In genomic region chr10:20347285-20348214, GRCm38 (mm10) we compare ENCODE assay signal across 8 mouse cellular contexts. TPM values are rescaled to one million over a fixed set of nuclear protein-coding genes. Genes with fewer than 3 reads are reported as not detected.
DNase-seq lines count a peak whose midpoint lies in the region; ATAC-seq lines count a peak whose summit lies in the region.

Gene Mtfr2, plus strand, starts transcription at chr10:20347770.

- no peaks in the 10 kb centered on the region for H3K27me3 ChIP-seq in hindbrain, embryonic 11.5 days (ENCODE audit: control insufficient read depth, insufficient read depth, low read length)

- H3K27ac ChIP-seq in hindbrain, embryonic 11.5 days (ENCODE audit: low read depth, low read length) = no peak within 1 kb of the TSS

- H3K4me3 ChIP-seq in hindbrain, embryonic 11.5 days (ENCODE audit: low read depth, low read length) = peak within 1 kb of the TSS; percentile 66

- WGBS in hindbrain, embryonic 11.5 days = 2% methylated on average over 52 of the region's 58 CpGs

- H3K9me3 ChIP-seq in hindbrain, embryonic 11.5 days (ENCODE audit: control insufficient read depth, low read length) = no peaks in the 10 kb centered on the region

- peak within 1 kb of the TSS; percentile 52 for H3K9ac ChIP-seq in hindbrain, embryonic 11.5 days (ENCODE audit: low read depth, low read length)

- peak within 1 kb of the TSS; percentile 75 for H3K4me2 ChIP-seq in hindbrain, embryonic 11.5 days (replicated peaks; ENCODE audit: low read depth, low read length)

- H3K36me3 ChIP-seq in hindbrain, embryonic 11.5 days (ENCODE audit: control insufficient read depth, insufficient read depth, low read length) = no peaks in the 10 kb centered on the region

- peak; percentile 94 for DNase-seq in Muller cell, postnatal 12 days (ENCODE audit: inconsistent ontology term)
- DNase-seq in cerebellum, adult 9-11 months = peak; percentile 90
- peak; percentile 85 to 96 for DNase-seq in frontal cortex, adult 2 months (ENCODE audit: extremely low spot score in 1 of 2, low spot score in 1 of 2)
- DNase-seq in hindbrain, embryonic 11.5 days (ENCODE audit: low spot score) = peak; percentile 98
- peak; percentile 93 to 95 for DNase-seq in layer of hippocampus, postnatal 10 days (ENCODE audit: low spot score in 2 of 2)
- DNase-seq in lung, postnatal 10 days = peak; percentile 94
- peak; percentile 92 for DNase-seq in ovary, postnatal 36 days (ENCODE audit: low spot score)
- DNase-seq in thymus, postnatal 25 days = peak; percentile 94

- peak; percentile 96 for ATAC-seq in hindbrain, embryonic 11.5 days (ENCODE audit: low FRiP score)

- H3K4me1 ChIP-seq in hindbrain, embryonic 11.5 days (replicated peaks; ENCODE audit: control insufficient read depth, insufficient read depth, low read length) = no peaks in the 10 kb centered on the region

RNA-seq across cellular contexts. Expression of gene Mtfr2, which starts in this region (rescaled TPM):
- polyA plus RNA-seq in frontal cortex, adult 2 months (2012; rRNA removed) = 0.82 and 1.1 TPM in 2 replicates
- 2.3 and 3.7 TPM in 2 replicates for polyA plus RNA-seq in hindbrain, embryonic 11.5 days (2014; fragmentation: Nextera tagmentation; extraction: Ambion mirVana)
- total RNA-seq in layer of hippocampus, postnatal 10 days (2021) = 1 to 10 TPM in 1 of 2 experiments, under 1 TPM in 1; 0.71 to 2.1 TPM
